In the genomic region with DNA sequence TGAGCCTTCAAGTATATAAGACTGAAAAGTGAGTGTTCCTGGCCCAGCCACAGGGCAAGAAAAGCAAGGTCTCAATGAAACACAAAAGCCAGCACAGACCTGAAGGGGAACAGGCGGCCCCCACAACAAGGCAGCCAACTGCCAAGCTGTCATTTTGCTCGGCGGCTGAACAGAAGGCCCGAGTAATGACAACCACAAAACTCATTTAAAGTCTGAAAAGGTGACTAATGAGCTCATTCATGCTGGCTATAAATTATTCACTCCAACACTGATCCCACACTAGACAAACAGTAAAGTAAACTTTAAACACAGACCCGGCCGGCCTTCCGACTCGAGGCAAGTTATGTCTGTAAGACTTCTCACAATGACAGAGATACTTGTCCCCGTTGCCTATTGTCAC, we compare ENCODE assay signal across 8 mouse cellular contexts.
DNase-seq lines count a peak whose midpoint lies in the region; ATAC-seq and TF ChIP-seq lines count a peak whose summit lies in the region.

No protein-coding gene starts in this region.

- H3K4me1 ChIP-seq in heart, adult 2 months (ENCODE audit: control insufficient read depth, insufficient read depth, low read length): peaks cover 3% of the 10 kb centered on the region
- H3K4me1 ChIP-seq in bone marrow, adult 2 months (ENCODE audit: control insufficient read depth, insufficient read depth, low read length): no peaks in the 10 kb centered on the region; the same call in 1 of the 2 replicates
- peaks cover 7% of the 10 kb centered on the region; the same call in 1 of the 2 replicates for H3K4me1 ChIP-seq in forebrain, embryonic 14.5 days (ENCODE audit: control insufficient read depth, insufficient read depth, low read length)

- no peaks in the 10 kb centered on the region for H3K36me3 ChIP-seq in heart, adult 2 months (ENCODE audit: control insufficient read depth, insufficient read depth, low read length)
- no peaks in the 10 kb centered on the region for H3K36me3 ChIP-seq in forebrain, embryonic 14.5 days (ENCODE audit: control insufficient read depth, insufficient read depth, low read length)
- H3K36me3 ChIP-seq in macrophage (ENCODE audit: inconsistent target): no peaks in the 10 kb centered on the region

- no peak overlapping the region for H3K9ac ChIP-seq in heart, adult 2 months (ENCODE audit: low read depth, low read length)
- H3K9ac ChIP-seq in forebrain, embryonic 14.5 days (ENCODE audit: low read length): no peak overlapping the region

- H3K4me3 ChIP-seq in heart, adult 2 months: peak overlapping the region; percentile 39; the same call in 1 of the 2 replicates
- H3K4me3 ChIP-seq in bone marrow, adult 2 months (replicated peaks; ENCODE audit: control insufficient read depth, low read depth, low read length): no peak overlapping the region
- no peak overlapping the region for H3K4me3 ChIP-seq in forebrain, embryonic 14.5 days (ENCODE audit: low read depth, low read length)
- peak overlapping the region; percentile 36; the same call in 1 of the 2 replicates for H3K4me3 ChIP-seq in macrophage (ENCODE audit: inconsistent target)

- H3K4me2 ChIP-seq in forebrain, embryonic 14.5 days (ENCODE audit: low read length): no peak overlapping the region

- no peak for DNase-seq in heart, adult 2 months
- no peak for DNase-seq in heart, postnatal 36 days
- DNase-seq in forebrain, embryonic 14.5 days (ENCODE audit: low spot score): peak; percentile 93
- peak; percentile 23 to 25 for DNase-seq in kidney, postnatal 36 days
- no peak for DNase-seq in right cerebral cortex, postnatal 4 days
- no peak for DNase-seq in gastrocnemius, postnatal 14 days

- peak overlapping the region; percentile 80 for H3K27ac ChIP-seq in heart, adult 2 months
- H3K27ac ChIP-seq in bone marrow, adult 2 months (ENCODE audit: control insufficient read depth, insufficient read depth, low read depth, low read length, poor library complexity): peak overlapping the region; percentile 31; the same call in 1 of the 2 replicates
- H3K27ac ChIP-seq in forebrain, embryonic 14.5 days (ENCODE audit: low read depth, low read length): 0 out of 2 replicates have a peak overlapping the region, but pooled peaks have one; percentile 27
- peak overlapping the region; percentile 54 for H3K27ac ChIP-seq in macrophage

- TF ChIP-seq EP300 in heart, adult 2 months (IDR thresholded peaks at IDR 0.05; ENCODE audit: insufficient read depth, low read depth, low read length): no peak

- TF ChIP-seq POLR2A in heart, adult 2 months (IDR thresholded peaks at IDR 0.05; ENCODE audit: insufficient read depth, low read depth, low read length): no peak
- no peak for TF ChIP-seq POLR2A in bone marrow, adult 2 months (IDR thresholded peaks at IDR 0.05; ENCODE audit: borderline replicate concordance, control insufficient read depth, low read depth, low read length)

- 61% methylated on average over 9 of the region's 9 CpGs for WGBS in heart, adult 2 months
- 13% methylated on average over 9 of the region's 9 CpGs for WGBS in bone marrow, adult 2 months
- WGBS in forebrain, embryonic 14.5 days: 2% methylated on average over 9 of the region's 9 CpGs
- WGBS in macrophage (ENCODE audit: missing documents): 27% methylated on average over 9 of the region's 9 CpGs

- no peaks in the 10 kb centered on the region; the same call in 1 of the 2 replicates for H3K9me3 ChIP-seq in forebrain, embryonic 14.5 days (replicated peaks; ENCODE audit: control insufficient read depth, low read length)

- no peaks in the 10 kb centered on the region for H3K27me3 ChIP-seq in heart, adult 2 months (ENCODE audit: control insufficient read depth, insufficient read depth, low read length)
- H3K27me3 ChIP-seq in forebrain, embryonic 14.5 days (replicated peaks; ENCODE audit: control insufficient read depth, insufficient read depth, low read length): no peaks in the 10 kb centered on the region

- intact Hi-C loops in heart, adult 2 months (cut with DNase I): no loop called here
- intact Hi-C loops in heart, postnatal 36 days (cut with DNase I): no loop called here
- intact Hi-C loops in gastrocnemius, postnatal 14 days (cut with DNase I; ENCODE audit: low total_unique reads): no loop called here

- H3K79me2 ChIP-seq in heart, adult 2 months (replicated peaks; ENCODE audit: control insufficient read depth, insufficient read depth, low read length): 0 out of 2 replicates have a peak, but pooled peaks cover 1% of the 10 kb centered on the region
- no peaks in the 10 kb centered on the region for H3K79me2 ChIP-seq in macrophage (ENCODE audit: inconsistent target)

- TF ChIP-seq CTCF in heart, adult 2 months (IDR thresholded peaks at IDR 0.05): no peak
- no peak for TF ChIP-seq CTCF in bone marrow, adult 2 months (IDR thresholded peaks at IDR 0.05; ENCODE audit: control insufficient read depth, insufficient read depth, low read length)

- peak; percentile 96 for ATAC-seq in forebrain, embryonic 14.5 days

Comparison
In these comparisons a context has a peak if more than half of its experiments do, and no peak if none do; other contexts are left out.
1. DNase-seq: peak in forebrain, embryonic 14.5 days (single experiment) and kidney, postnatal 36 days (2 of 2); none in heart, adult 2 months (0 of 2), heart, postnatal 36 days (0 of 2), right cerebral cortex, postnatal 4 days (single experiment) and gastrocnemius, postnatal 14 days (single experiment).
2. H3K27ac ChIP-seq: peak in every context shown above with its lines; median percentile 80 in heart, adult 2 months; 54 in macrophage; 31 in bone marrow, adult 2 months; 27 in forebrain, embryonic 14.5 days.
3. H3K4me3 ChIP-seq: peak in heart, adult 2 months (single experiment) and macrophage (single experiment); none in bone marrow, adult 2 months (single experiment) and forebrain, embryonic 14.5 days (single experiment).